Mouse (Mus musculus) myocyte (in vitro differentiated cells): ENCODE measurements around the gene Rsg1.

Experiments used
- E2F4 ChIP-seq: IDR thresholded peaks from one replicate; pipeline ENCODE4 v1.6.1; 2011; ENCODE audit warnings: mild to moderate bottlenecking, control low read depth, moderate library complexity; ENCODE audit not compliant: insufficient read depth
- MYOD1 ChIP-seq, 3 experiments: IDR thresholded peaks; one replicate each; pipeline ENCODE4 v1.6.1; 2011; ENCODE audit warnings: control low read depth in 2 of 3, low read depth in 2 of 3, mild to moderate bottlenecking in 2 of 3, moderate library complexity in 1 of 3; ENCODE audit not compliant: insufficient read length in 2 of 3, control insufficient read depth in 1 of 3
- MYOG ChIP-seq, 3 experiments: IDR thresholded peaks; one replicate each; pipeline ENCODE4 v1.6.1; 2011; ENCODE audit warnings: control low read depth in 2 of 3, low read depth in 2 of 3, mild to moderate bottlenecking in 2 of 3; ENCODE audit not compliant: insufficient read length in 2 of 3, control insufficient read depth in 1 of 3, insufficient read depth in 1 of 3
- POLR2A ChIP-seq: IDR thresholded peaks from one replicate; pipeline ENCODE4 v1.6.1; 2011; ENCODE audit warnings: low read depth, mild to moderate bottlenecking, control low read depth, moderate library complexity; ENCODE audit not compliant: insufficient read length
- REST ChIP-seq: IDR thresholded peaks from one replicate; pipeline ENCODE4 v1.6.1; 2011; ENCODE audit warnings: mild to moderate bottlenecking, control low read depth, moderate library complexity; ENCODE audit not compliant: insufficient read depth, insufficient read length
- TCF12 ChIP-seq: IDR thresholded peaks from one replicate; pipeline ENCODE4 v1.6.1; 2011; ENCODE audit warnings: mild to moderate bottlenecking, control low read depth; ENCODE audit not compliant: poor library complexity, insufficient read depth, severe bottlenecking

GRCm38 (mm10) chr4:141228687-141229086, 14.9 kb downstream of the Rsg1 start:
- no peak for TF ChIP-seq MYOD1 (IDR thresholded peaks at IDR 0.05; ENCODE audit: control insufficient read depth in 1 of 3, insufficient read length in 2 of 3, low read depth in 2 of 3)
- TF ChIP-seq POLR2A = no peak
- no peak for TF ChIP-seq MYOG (IDR thresholded peaks at IDR 0.05; ENCODE audit: control insufficient read depth in 1 of 3, insufficient read depth in 1 of 3, insufficient read length in 2 of 3, low read depth in 2 of 3)
- TF ChIP-seq TCF12 = no peak
- TF ChIP-seq E2F4 = no peak
- no peak for TF ChIP-seq REST
